Mouse (Mus musculus) CH12.LX (cell line): ENCODE data around the gene Cobll1. TPM values are rescaled to one million over a fixed set of nuclear protein-coding genes. Genes with fewer than 3 reads are reported as not detected.

ENCODE experiments used
- DNase-seq: peaks from one replicate; pipeline ENCODE4 v3.0.0-alpha.2; 2013; ENCODE audit errors: extremely low read depth
- H3K27ac ChIP-seq: 2 replicates; pipeline ENCODE4 v1.5.1; 2012; ENCODE audit warnings: low read depth, mild to moderate bottlenecking, control low read depth, moderate library complexity; ENCODE audit not compliant: insufficient read depth
- H3K27me3 ChIP-seq: replicated peaks from 2 replicates; pipeline ENCODE3; 2012; ENCODE audit warnings: inconsistent platforms
- H3K36me3 ChIP-seq, 2 experiments: replicated peaks in 1 of 2; 2 replicates each; pipeline versions ENCODE3 to v1.6.1; 2012; ENCODE audit warnings: inconsistent platforms in 1 of 2, low read length in 1 of 2, mild to moderate bottlenecking in 1 of 2, mixed read lengths in 1 of 2, moderate library complexity in 1 of 2; ENCODE audit not compliant: control insufficient read depth in 1 of 2, insufficient read depth in 1 of 2
- H3K4me1 ChIP-seq, 2 experiments: 2 replicates each; pipeline ENCODE4 v1.6.1; 2012; ENCODE audit warnings: inconsistent platforms in 1 of 2, moderate library complexity in 1 of 2; ENCODE audit not compliant: insufficient read depth in 2 of 2, control insufficient read depth in 1 of 2
- H3K4me2 ChIP-seq: 2 replicates; pipeline ENCODE4 v1.6.1; 2012; ENCODE audit warnings: low read depth, mild to moderate bottlenecking, control low read depth; ENCODE audit not compliant: poor library complexity, insufficient read depth, severe bottlenecking
- H3K4me3 ChIP-seq, 3 experiments: fragments of 150-350 bp in 1 of 3; sonication (generic) in 1 of 3; replicated peaks in 1 of 3; 2 replicates each; pipeline versions ENCODE3 to v1.5.1; 2011 to 2012; ENCODE audit warnings: low read depth in 2 of 3, low read length in 2 of 3, mild to moderate bottlenecking in 2 of 3, moderate library complexity in 2 of 3, control low read depth in 1 of 3, improper control_type of control experiment in 1 of 3, inconsistent platforms in 1 of 3, mixed read lengths in 1 of 3; ENCODE audit not compliant: poor library complexity in 1 of 3
- H3K79me2 ChIP-seq: replicated peaks from 2 replicates; pipeline ENCODE4 v1.6.1; 2012; ENCODE audit warnings: mild to moderate bottlenecking, moderate library complexity; ENCODE audit not compliant: control insufficient read depth, poor library complexity, insufficient read depth, severe bottlenecking; ENCODE audit errors: extremely low read depth
- H3K9ac ChIP-seq: 2 replicates; pipeline ENCODE4 v1.6.1; 2012; ENCODE audit warnings: low read depth, mild to moderate bottlenecking, control low read depth, moderate library complexity; ENCODE audit not compliant: insufficient read depth
- H3K9me3 ChIP-seq: replicated peaks from 2 replicates; pipeline ENCODE3; 2012; ENCODE audit warnings: low read length, inconsistent platforms, mixed read lengths
- BHLHE40 ChIP-seq: IDR thresholded peaks from 2 replicates; pipeline ENCODE4 v1.6.1; 2011; ENCODE audit warnings: mild to moderate bottlenecking, low read depth, low read length, improper control_type of control experiment
- E2F4 ChIP-seq: IDR thresholded peaks from 2 replicates; pipeline ENCODE4 v1.6.1; 2011; ENCODE audit warnings: low read depth, low read length, improper control_type of control experiment; ENCODE audit not compliant: insufficient replicate concordance
- EP300 ChIP-seq: IDR thresholded peaks from 2 replicates; pipeline ENCODE4 v1.6.1; 2011; ENCODE audit warnings: low read length, improper control_type of control experiment
- JUND ChIP-seq: conservative IDR thresholded peaks from 2 replicates; pipeline ENCODE4 v1.6.1; 2011; ENCODE audit warnings: low read depth, low read length, improper control_type of control experiment
- KAT2A ChIP-seq: IDR thresholded peaks from 2 replicates; pipeline ENCODE4 v1.6.1; 2012; ENCODE audit warnings: low read length, improper control_type of control experiment, inconsistent platforms; ENCODE audit not compliant: insufficient replicate concordance
- MAX ChIP-seq: IDR thresholded peaks from 2 replicates; pipeline ENCODE4 v1.6.1; 2011; ENCODE audit warnings: low read length, improper control_type of control experiment
- MEF2A ChIP-seq: IDR thresholded peaks from 2 replicates; pipeline ENCODE4 v1.6.1; 2014; ENCODE audit warnings: low read depth, mild to moderate bottlenecking, inconsistent platforms, low read length, improper control_type of control experiment, borderline replicate concordance
- MYC ChIP-seq: IDR thresholded peaks from 2 replicates; pipeline ENCODE4 v1.6.1; 2011; ENCODE audit warnings: low read depth, mild to moderate bottlenecking, improper control_type of control experiment, low read length
- NRF1 ChIP-seq: IDR thresholded peaks from 2 replicates; pipeline ENCODE4 v1.6.1; 2014; ENCODE audit warnings: low read depth, mild to moderate bottlenecking, inconsistent platforms, low read length, improper control_type of control experiment, moderate library complexity
- PAX5 ChIP-seq: IDR thresholded peaks from 2 replicates; pipeline ENCODE4 v1.6.1; 2012; ENCODE audit warnings: low read length, inconsistent platforms, mixed read lengths
- RCOR1 ChIP-seq: conservative IDR thresholded peaks from 2 replicates; pipeline ENCODE4 v1.6.1; 2012; ENCODE audit warnings: low read depth, mild to moderate bottlenecking, inconsistent platforms, low read length, improper control_type of control experiment
- SMC3 ChIP-seq: IDR thresholded peaks from 2 replicates; pipeline ENCODE4 v1.6.1; 2011; ENCODE audit warnings: low read depth, low read length, improper control_type of control experiment
- TBP ChIP-seq: conservative IDR thresholded peaks from 2 replicates; pipeline ENCODE4 v1.6.1; 2011; ENCODE audit warnings: low read depth, low read length, improper control_type of control experiment
- TCF12 ChIP-seq: IDR thresholded peaks from 2 replicates; pipeline ENCODE4 v1.6.1; 2014; ENCODE audit warnings: low read depth, mild to moderate bottlenecking, inconsistent platforms, low read length, improper control_type of control experiment
- USF1 ChIP-seq: IDR thresholded peaks from 2 replicates; pipeline ENCODE4 v1.6.1; 2014; ENCODE audit warnings: low read depth, mild to moderate bottlenecking, inconsistent platforms, low read length, improper control_type of control experiment
- USF2 ChIP-seq: conservative IDR thresholded peaks from 2 replicates; pipeline ENCODE4 v1.6.1; 2011; ENCODE audit warnings: low read depth, low read length, improper control_type of control experiment
- ZKSCAN1 ChIP-seq: IDR thresholded peaks from 2 replicates; pipeline ENCODE4 v1.6.1; 2012; ENCODE audit warnings: low read depth, inconsistent platforms, low read length, improper control_type of control experiment, borderline replicate concordance
- ZMIZ1 ChIP-seq: IDR thresholded peaks from 2 replicates; pipeline ENCODE4 v1.6.1; 2012; ENCODE audit warnings: low read depth, mild to moderate bottlenecking, inconsistent platforms, low read length, improper control_type of control experiment
- dilution Hi-C: fragments of 300-500 bp; cut with MboI; formaldehyde crosslinking; loops from 2 replicates; pipeline ENCODE4 v1.14.3; 2020; ENCODE audit warnings: low sequenced_read_pairs; ENCODE audit not compliant: extremely low pct_unique_long_range_greater_than_20kb, extremely low pct_ligation_motif_present
- in situ Hi-C: fragments of 300-500 bp; cut with MboI; formaldehyde crosslinking; loops from 3 replicates; pipeline ENCODE4 v1.14.3; 2019; ENCODE audit warnings: low sequenced_read_pairs, low pct_ligation_motif_present, low pct_unique_long_range_greater_than_20kb, mixed read lengths
- polyA plus RNA-seq: library from polyadenylated mRNA; unstranded; fragments of >175 nt; gene quantifications from 2 replicates; pipeline ENCODE4 v1.2.1, GENCODE M21; 2012; ENCODE audit warnings: low read depth; ENCODE audit not compliant: insufficient read length
- total RNA-seq, 2 experiments: library from RNA; depleted of rRNA; stranded (reverse); fragments of 300-350 nt in 1 of 2; fragments of >200 nt in 1 of 2; gene quantifications; 2 replicates each; pipeline ENCODE4 v1.2.3; 2012 to 2014

Cobll1 gene
- total and polyA plus RNA-seq, 3 experiments: 0.67 to 1.9 (median 1.5) TPM

GRCm38 (mm10) chr2:65138992-65139391 lies 100.2 kb downstream of the Cobll1 start:
- H3K4me3 ChIP-seq: no peak overlapping the region
- no peak overlapping the region for H3K9ac ChIP-seq
- TF ChIP-seq RCOR1 (no peak), TCF12 (no peak), MYC (no peak), NRF1 (no peak), ZMIZ1 (no peak), MAX (no peak), USF2 (no peak), E2F4 (no peak), MEF2A (no peak), EP300 (no peak), PAX5 (no peak), KAT2A (no peak), BHLHE40 (no peak), ZKSCAN1 (no peak), TBP (no peak), SMC3 (no peak), JUND (no peak), USF1 (no peak)
- H3K4me1 ChIP-seq: peaks cover 0 to 9% of the 10 kb centered on the region in 2 experiments; a peak in 2 of 4 replicates
- H3K79me2 ChIP-seq: no peaks in the 10 kb centered on the region
- H3K4me2 ChIP-seq: no peak overlapping the region
- dilution Hi-C loops (no loop called here), in situ Hi-C loops (loop anchor here (25.0 kb wide), 1 partner anchor 423 kb away; the partner anchor contains the start of gene Scn3a)
- H3K27ac ChIP-seq: no peak overlapping the region
- no peaks in the 10 kb centered on the region for H3K36me3 ChIP-seq
- H3K27me3 ChIP-seq: no peaks in the 10 kb centered on the region
- no peak for DNase-seq
- H3K9me3 ChIP-seq: no peaks in the 10 kb centered on the region

DNA sequence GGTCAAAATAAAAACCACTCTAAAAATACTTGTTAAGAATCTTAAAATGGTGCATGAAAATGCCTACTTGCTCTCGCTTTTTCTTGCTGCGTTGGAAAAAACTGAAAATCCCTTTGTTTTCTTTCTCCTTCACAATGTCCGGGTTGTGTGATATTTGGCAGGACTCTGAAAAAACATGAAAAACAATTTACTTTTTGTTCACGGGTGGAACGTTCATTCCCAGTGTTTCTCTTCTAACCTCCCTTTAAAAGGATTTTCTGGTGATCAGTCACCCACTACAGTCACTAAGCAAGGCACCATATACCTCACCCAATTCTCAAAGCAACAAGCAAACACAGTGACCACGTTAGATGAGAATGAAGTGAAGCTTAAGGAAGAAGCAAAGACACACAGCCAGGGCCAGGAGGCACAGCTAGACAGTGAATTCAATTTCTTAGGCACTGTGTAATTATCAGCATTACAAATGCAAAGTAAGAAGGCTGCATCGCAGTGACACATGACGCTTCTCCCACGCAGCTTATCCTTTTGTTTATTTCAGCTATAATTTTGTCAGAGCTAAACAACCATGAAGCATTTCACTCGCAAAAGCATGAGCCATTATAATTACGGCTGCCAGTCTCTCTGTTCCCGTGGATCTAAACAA lies 112.9 kb downstream of the Cobll1 start:
- Histone ChIP-seq H3K9me3 (peaks cover 2% of the 10 kb centered on the region), H3K4me3 (no peak overlapping the region), H3K27me3 (no peaks in the 10 kb centered on the region), H3K9ac (no peak overlapping the region), H3K4me2 (no peak overlapping the region), H3K27ac (no peak overlapping the region), H3K79me2 (no peaks in the 10 kb centered on the region), H3K36me3 (no peaks in the 10 kb centered on the region), H3K4me1 (no peaks in the 10 kb centered on the region)
- in situ Hi-C loops: loop anchor here (25.0 kb wide), 1 partner anchor 436 kb away; the partner anchor contains the start of gene Scn3a
- dilution Hi-C loops: no loop called here
- no peak for DNase-seq
- TF ChIP-seq SMC3: no peak
